Mouse (Mus musculus): ENCODE results near the gene Snrnp35. TPM values are rescaled to one million over a fixed set of nuclear protein-coding genes. Genes with fewer than 3 reads are reported as not detected.
A peak's percentile ranks its signal among the peaks of the same experiment; 100 is the strongest.
"Not testable (repeated sequence)": the region's sequence is repeated elsewhere in the genome, so short reads cannot be mapped to it uniquely, and the experiment has no call there.

The Snrnp35 gene
- polyA plus RNA-seq, 1 experiment from 2014 or later: 24.9 TPM

- Histone ChIP-seq H3K27ac (replicated peaks) (no peak overlapping the region; the same call in 1 of the 2 replicates), H3K27me3 (no peaks in the 10 kb centered on the region), H3K9me3 (no peaks in the 10 kb centered on the region), H3K4me2 (replicated peaks) (no peak overlapping the region), H3K4me1 (peaks cover 28% of the 10 kb centered on the region), H3K36me3 (peaks cover 71% of the 10 kb centered on the region), H3K9ac (replicated peaks) (no peak overlapping the region), H3K4me3 (no peak overlapping the region)
- WGBS: 90% methylated on average over 7 of the region's 7 CpGs
- ATAC-seq (replicated peaks): no peak
Observed at GRCm38 (mm10) chr5:124450051-124450450, 32.9 kb upstream of the Snrnp35 start.

- no peak overlapping the region for H3K4me2 ChIP-seq (replicated peaks)
- no peak overlapping the region for H3K4me3 ChIP-seq
- H3K9ac ChIP-seq (replicated peaks): no peak overlapping the region
- WGBS: 89% methylated on average over 16 of the region's 16 CpGs
- peaks cover 28% of the 10 kb centered on the region for H3K4me1 ChIP-seq
- no peak overlapping the region for H3K27ac ChIP-seq (replicated peaks)
- no peak for ATAC-seq (replicated peaks)
- H3K27me3 ChIP-seq: no peaks in the 10 kb centered on the region
- H3K9me3 ChIP-seq: no peaks in the 10 kb centered on the region
- peaks cover 77% of the 10 kb centered on the region for H3K36me3 ChIP-seq
Observed at GRCm38 (mm10) chr5:124450641-124451340, 32.1 kb upstream of the Snrnp35 start.

GRCm38 (mm10) chr5:124452494-124453228 is 30.3 kb upstream of the Snrnp35 start:
- no peak overlapping the region for H3K4me2 ChIP-seq (replicated peaks)
- peaks cover 15% of the 10 kb centered on the region; the same call in 1 of the 2 replicates for H3K4me1 ChIP-seq
- H3K9me3 ChIP-seq: no peaks in the 10 kb centered on the region
- H3K27ac ChIP-seq (replicated peaks): peak overlapping the region; percentile 81
- no peak; the same call in 1 of the 2 replicates for ATAC-seq (replicated peaks)
- WGBS: 77% methylated on average over 15 of the region's 15 CpGs
- no peaks in the 10 kb centered on the region for H3K27me3 ChIP-seq
- H3K9ac ChIP-seq (replicated peaks): no peak overlapping the region
- peaks cover 89% of the 10 kb centered on the region for H3K36me3 ChIP-seq
- H3K4me3 ChIP-seq: no peak overlapping the region

- Histone ChIP-seq H3K9ac (replicated peaks) (no peak overlapping the region), H3K36me3 (peaks cover 89% of the 10 kb centered on the region), H3K27ac (replicated peaks) (peak overlapping the region; percentile 81), H3K9me3 (no peaks in the 10 kb centered on the region), H3K27me3 (no peaks in the 10 kb centered on the region), H3K4me3 (no peak overlapping the region), H3K4me2 (replicated peaks) (no peak overlapping the region), H3K4me1 (peaks cover 13% of the 10 kb centered on the region; the same call in 1 of the 2 replicates)
- WGBS: 75% methylated on average over 13 of the region's 13 CpGs
- ATAC-seq (replicated peaks): no peak; the same call in 1 of the 2 replicates
Observed at GRCm38 (mm10) chr5:124453339-124454081, 29.4 kb upstream of the Snrnp35 start.

- 87% methylated on average over 1 of the region's 1 CpGs for WGBS
- Histone ChIP-seq H3K9me3 (no peaks in the 10 kb centered on the region), H3K27ac (replicated peaks) (peak overlapping the region; percentile 81; the same call in 1 of the 2 replicates), H3K4me1 (peaks cover 13% of the 10 kb centered on the region; the same call in 1 of the 2 replicates), H3K36me3 (peaks cover 89% of the 10 kb centered on the region), H3K9ac (replicated peaks) (no peak overlapping the region), H3K27me3 (no peaks in the 10 kb centered on the region), H3K4me2 (replicated peaks) (no peak overlapping the region), H3K4me3 (no peak overlapping the region)
- ATAC-seq (replicated peaks): no peak
Observed at GRCm38 (mm10) chr5:124454082-124454419, 28.9 kb upstream of the Snrnp35 start.

GRCm38 (mm10) chr5:124456762-124457161 is 26.2 kb upstream of the Snrnp35 start:
- H3K9me3 ChIP-seq: no peaks in the 10 kb centered on the region
- H3K36me3 ChIP-seq: peaks cover 87% of the 10 kb centered on the region
- no peak overlapping the region for H3K9ac ChIP-seq (replicated peaks)
- ATAC-seq (replicated peaks): no peak
- no peak overlapping the region for H3K4me3 ChIP-seq
- H3K4me1 ChIP-seq: peaks cover 9% of the 10 kb centered on the region; the same call in 1 of the 2 replicates
- H3K27ac ChIP-seq (replicated peaks): no peak overlapping the region
- 91% methylated on average over 6 of the region's 6 CpGs for WGBS
- H3K27me3 ChIP-seq: no peaks in the 10 kb centered on the region
- H3K4me2 ChIP-seq (replicated peaks): no peak overlapping the region

GRCm38 (mm10) chr5:124460922-124461321 is 22.0 kb upstream of the Snrnp35 start:
- WGBS: 92% methylated on average over 14 of the region's 14 CpGs
- H3K27ac ChIP-seq (replicated peaks); H3K4me3 ChIP-seq; H3K4me2 ChIP-seq (replicated peaks); ATAC-seq (replicated peaks); H3K9me3 ChIP-seq; H3K27me3 ChIP-seq; H3K9ac ChIP-seq (replicated peaks); H3K4me1 ChIP-seq: not testable (repeated sequence)
- peaks cover 72% of the 10 kb centered on the region for H3K36me3 ChIP-seq

- WGBS: 89% methylated on average over 8 of the region's 8 CpGs
Observed at GRCm38 (mm10) chr5:124462297-124463025, 20.5 kb upstream of the Snrnp35 start.

GRCm38 (mm10) chr5:124463462-124463861 is 19.5 kb upstream of the Snrnp35 start:
- 92% methylated on average over 5 of the region's 5 CpGs for WGBS
- H3K27ac ChIP-seq (replicated peaks): no peak overlapping the region
- no peak overlapping the region for H3K4me3 ChIP-seq
- no peak overlapping the region for H3K4me2 ChIP-seq (replicated peaks)
- H3K9me3 ChIP-seq: no peaks in the 10 kb centered on the region
- no peaks in the 10 kb centered on the region for H3K27me3 ChIP-seq
- no peak for ATAC-seq (replicated peaks)
- no peaks in the 10 kb centered on the region for H3K4me1 ChIP-seq
- H3K36me3 ChIP-seq: peaks cover 51% of the 10 kb centered on the region
- no peak overlapping the region for H3K9ac ChIP-seq (replicated peaks)

More at GRCm38 (mm10) chr5:124462297-124463025, 20.5 kb upstream of the Snrnp35 start:
- no peak overlapping the region for H3K9ac ChIP-seq (replicated peaks)
- no peak for ATAC-seq (replicated peaks)
- no peak overlapping the region for H3K4me2 ChIP-seq (replicated peaks)
- no peak overlapping the region for H3K27ac ChIP-seq (replicated peaks)
- H3K4me3 ChIP-seq: no peak overlapping the region
- no peaks in the 10 kb centered on the region for H3K9me3 ChIP-seq
- H3K36me3 ChIP-seq: peaks cover 57% of the 10 kb centered on the region
- H3K4me1 ChIP-seq: no peaks in the 10 kb centered on the region
- H3K27me3 ChIP-seq: no peaks in the 10 kb centered on the region

GRCm38 (mm10) chr5:124464905-124465304 is 18.0 kb upstream of the Snrnp35 start:
- H3K36me3 ChIP-seq: peaks cover 43% of the 10 kb centered on the region

GRCm38 (mm10) chr5:124467766-124468165 is 15.2 kb upstream of the Snrnp35 start:
- H3K4me2 ChIP-seq (replicated peaks): no peak overlapping the region
- peaks cover 22% of the 10 kb centered on the region for H3K36me3 ChIP-seq
- no peak overlapping the region for H3K4me3 ChIP-seq
- no peak for ATAC-seq (replicated peaks)
- no peaks in the 10 kb centered on the region for H3K27me3 ChIP-seq
- no peaks in the 10 kb centered on the region for H3K4me1 ChIP-seq
- H3K9ac ChIP-seq (replicated peaks): no peak overlapping the region
- H3K9me3 ChIP-seq: no peaks in the 10 kb centered on the region
- no peak overlapping the region for H3K27ac ChIP-seq (replicated peaks)
- 90% methylated on average over 1 of the region's 1 CpGs for WGBS

More at GRCm38 (mm10) chr5:124464905-124465304, 18.0 kb upstream of the Snrnp35 start:
- no peak overlapping the region for H3K4me3 ChIP-seq
- H3K27ac ChIP-seq (replicated peaks): no peak overlapping the region
- H3K4me2 ChIP-seq (replicated peaks): no peak overlapping the region
- H3K27me3 ChIP-seq: no peaks in the 10 kb centered on the region
- no peaks in the 10 kb centered on the region for H3K4me1 ChIP-seq
- ATAC-seq (replicated peaks): no peak
- H3K9ac ChIP-seq (replicated peaks): no peak overlapping the region
- H3K9me3 ChIP-seq: no peaks in the 10 kb centered on the region
